Mouse (Mus musculus) kidney, adult 2 months (tissue): ENCODE results near the gene Rtl1. TPM values are rescaled to one million over a fixed set of nuclear protein-coding genes. Genes with fewer than 3 reads are reported as not detected.

Experiments
- DNase-seq: peaks from one replicate; pipeline ENCODE4 v3.0.0; 2021
- H3K27ac ChIP-seq: fragments of 200-500 bp; 2 replicates; pipeline ENCODE4 v1.5.1; 2012; ENCODE audit warnings: low read depth, low read length, control low read depth, inconsistent platforms; ENCODE audit not compliant: insufficient read depth
- H3K27me3 ChIP-seq: fragments of 200-500 bp; replicated peaks from 2 replicates; pipeline ENCODE4 v1.6.1; 2012; ENCODE audit warnings: mild to moderate bottlenecking, moderate library complexity, low read length, inconsistent platforms; ENCODE audit not compliant: control insufficient read depth, insufficient read depth
- H3K36me3 ChIP-seq: fragments of 200-500 bp; 2 replicates; pipeline ENCODE4 v1.6.1; 2012; ENCODE audit warnings: mild to moderate bottlenecking, moderate library complexity, low read length, inconsistent platforms; ENCODE audit not compliant: control insufficient read depth, insufficient read depth
- H3K4me1 ChIP-seq: fragments of 200-500 bp; 2 replicates; pipeline ENCODE4 v1.6.1; 2011; ENCODE audit warnings: low read length; ENCODE audit not compliant: control insufficient read depth, insufficient read depth
- H3K4me3 ChIP-seq: fragments of 200-500 bp; 2 replicates; pipeline ENCODE4 v1.5.1; 2011; ENCODE audit warnings: mild to moderate bottlenecking, low read depth, low read length, control low read depth; ENCODE audit not compliant: insufficient read depth
- CTCF ChIP-seq: fragments of 200-500 bp; conservative IDR thresholded peaks from 2 replicates; pipeline ENCODE4 v1.5.1; 2011; ENCODE audit warnings: low read depth, mild to moderate bottlenecking, control low read depth, low read length, moderate library complexity, mixed read lengths; ENCODE audit not compliant: insufficient read depth, insufficient read length
- POLR2A ChIP-seq: fragments of 200-500 bp; IDR thresholded peaks from one replicate; pipeline ENCODE4 v1.6.1; 2011; ENCODE audit warnings: low read depth, low read length, control low read depth
- WGBS: fragments of 180-500 bp; shearing (Covaris S2); methylation state at CpG from one replicate; pipeline ENCODE4 v1.1.7; 2018; 5-methylcytosine and 5-hydroxymethylcytosine counted together
- polyA plus RNA-seq: library from polyadenylated mRNA; depleted of rRNA; stranded (reverse); fragments of >200 nt; gene quantifications from 2 replicates; pipeline ENCODE4 v1.2.3, GENCODE M21; 2012

Gene Rtl1
- polyA plus RNA-seq, 1 experiment: 0.02 TPM

DNA sequence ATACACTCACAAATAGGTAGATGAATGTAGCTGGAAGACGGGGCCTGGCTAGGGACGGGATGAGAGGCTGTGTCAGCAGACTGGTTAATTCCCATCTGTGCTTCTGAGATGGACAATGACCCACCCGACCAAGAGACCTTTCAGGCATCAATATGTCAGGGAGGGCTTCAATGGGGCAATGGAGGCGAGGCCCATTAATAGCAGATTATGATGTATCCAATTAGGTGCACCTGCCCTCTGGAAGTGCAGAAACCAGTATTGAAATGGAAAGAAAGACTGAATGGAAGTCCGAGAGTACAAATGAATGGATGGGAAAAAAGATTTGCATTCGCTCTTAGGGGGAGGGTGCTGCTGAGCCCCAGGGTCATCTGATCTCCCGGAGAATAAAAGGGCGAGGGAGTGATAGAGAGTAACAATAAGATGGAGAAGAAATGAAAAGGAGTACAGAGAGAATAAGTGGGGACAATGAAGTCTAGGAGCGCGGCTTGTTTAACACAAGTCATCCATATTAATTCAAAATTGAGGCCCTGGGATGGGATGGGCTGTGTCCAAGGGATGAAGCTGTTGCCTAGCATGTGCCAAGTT, 39.9 kb downstream of the Rtl1 start:
- Histone ChIP-seq H3K27ac (no peak overlapping the region), H3K27me3 (no peaks in the 10 kb centered on the region), H3K36me3 (no peaks in the 10 kb centered on the region), H3K4me1 (no peaks in the 10 kb centered on the region), H3K4me3 (no peak overlapping the region)
- DNase-seq: no peak
- 83% methylated on average over 10 of the region's 10 CpGs for WGBS
- no peak for TF ChIP-seq POLR2A
- TF ChIP-seq CTCF: no peak

DNA sequence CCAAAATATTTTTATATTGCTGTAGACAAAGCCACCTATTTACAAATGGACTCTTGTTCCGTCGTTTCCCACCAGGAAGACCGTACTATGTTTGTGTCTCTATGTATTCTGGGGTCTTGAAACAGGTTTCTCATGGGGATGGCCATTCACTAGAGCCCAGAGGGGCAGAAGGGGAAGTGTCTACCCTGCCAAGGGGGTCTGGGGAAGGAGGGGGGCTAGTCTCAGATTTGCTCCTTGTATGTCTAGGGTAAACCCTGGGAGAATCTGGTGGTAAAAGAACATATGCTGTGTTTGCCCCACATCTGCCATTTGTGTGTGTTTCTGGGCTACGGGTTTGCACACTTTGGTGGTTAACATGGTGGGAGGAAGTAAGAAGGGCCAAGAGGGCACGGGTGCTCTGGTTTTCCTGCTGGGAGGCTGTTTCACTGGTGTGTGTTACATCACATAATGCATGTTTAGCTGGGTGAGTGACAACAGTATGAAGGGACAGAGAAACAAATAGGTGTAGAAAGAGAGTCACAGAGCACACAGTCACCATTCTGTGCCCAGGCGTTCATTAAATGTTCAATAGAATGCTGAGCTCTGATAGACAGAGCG, 41.1 kb downstream of the Rtl1 start:
- TF ChIP-seq POLR2A (no peak), CTCF (no peak)
- no peak overlapping the region for H3K27ac ChIP-seq
- H3K36me3 ChIP-seq: no peaks in the 10 kb centered on the region
- H3K4me1 ChIP-seq: no peaks in the 10 kb centered on the region
- DNase-seq: no peak
- no peak overlapping the region for H3K4me3 ChIP-seq
- 85% methylated on average over 7 of the region's 7 CpGs for WGBS
- no peaks in the 10 kb centered on the region for H3K27me3 ChIP-seq

DNA sequence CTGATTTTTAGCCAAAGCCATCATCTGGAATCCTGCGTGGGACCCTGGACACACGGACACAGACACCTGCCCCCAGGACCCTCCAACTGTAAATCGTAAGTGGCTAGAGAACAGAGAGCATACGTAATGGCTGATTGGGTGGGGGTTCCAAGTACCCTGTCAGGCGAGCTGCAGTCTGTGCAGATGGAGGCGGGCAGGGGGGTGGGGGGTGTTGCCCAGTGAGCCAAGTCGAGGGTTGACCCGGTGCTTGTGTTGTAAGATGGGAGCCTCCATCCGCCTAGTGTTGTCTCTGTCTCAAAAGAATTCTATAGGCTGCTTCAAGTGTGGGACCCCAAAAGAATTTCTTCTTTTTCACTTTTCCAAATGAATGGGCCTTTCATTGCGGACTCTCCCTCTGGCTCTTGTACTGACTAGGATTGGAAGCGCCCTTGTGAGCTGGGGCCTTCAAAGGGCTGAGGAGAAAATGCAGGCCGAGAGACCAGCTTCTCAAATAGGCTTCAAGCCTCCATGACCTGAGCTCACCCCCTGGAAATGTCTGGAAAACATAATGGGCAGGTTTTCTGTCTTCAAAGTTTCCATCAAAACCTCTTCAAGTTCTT, 41.8 kb downstream of the Rtl1 start:
- TF ChIP-seq POLR2A: no peak
- no peak for TF ChIP-seq CTCF

DNA sequence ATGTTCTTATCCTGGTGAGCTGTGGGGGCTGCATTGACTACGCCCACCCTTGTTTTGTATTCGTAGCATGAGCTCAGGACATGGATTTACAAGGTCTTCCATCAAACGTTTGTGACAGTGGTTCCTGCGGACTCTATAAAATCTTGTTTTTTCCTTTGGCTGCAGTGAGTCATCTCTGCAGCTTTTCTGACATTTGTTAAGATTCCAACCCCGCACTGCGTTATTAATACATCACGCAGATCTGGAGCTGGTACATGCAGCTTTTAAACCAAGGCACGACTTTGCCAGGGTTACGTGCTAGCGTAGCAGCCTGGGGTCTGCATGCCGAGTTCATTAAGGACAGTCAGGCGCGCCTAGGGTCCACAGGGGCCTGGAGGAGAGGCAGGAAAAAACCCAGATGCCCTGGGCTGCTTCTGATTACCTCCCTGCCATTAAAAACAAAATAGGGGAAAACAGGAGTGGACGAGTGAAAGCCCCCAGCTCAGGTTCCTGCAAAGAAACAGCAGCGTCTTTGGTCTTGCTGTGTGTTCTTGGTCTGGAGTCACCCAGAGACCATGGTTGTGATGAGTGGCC, 44.2 kb downstream of the Rtl1 start:
- no peaks in the 10 kb centered on the region for H3K27me3 ChIP-seq
- no peak for TF ChIP-seq POLR2A
- no peak for TF ChIP-seq CTCF
- H3K4me3 ChIP-seq: no peak overlapping the region
- 63% methylated on average over 15 of the region's 15 CpGs for WGBS
- H3K4me1 ChIP-seq: no peaks in the 10 kb centered on the region
- no peak overlapping the region for H3K27ac ChIP-seq
- DNase-seq: no peak
- H3K36me3 ChIP-seq: no peaks in the 10 kb centered on the region

More for the DNA sequence above, 41.8 kb downstream of the Rtl1 start:
- no peak for DNase-seq
- no peak overlapping the region for H3K27ac ChIP-seq
- H3K4me1 ChIP-seq: no peaks in the 10 kb centered on the region
- no peak overlapping the region for H3K4me3 ChIP-seq
- H3K36me3 ChIP-seq: no peaks in the 10 kb centered on the region
- WGBS: 69% methylated on average over 12 of the region's 12 CpGs
- no peaks in the 10 kb centered on the region for H3K27me3 ChIP-seq

DNA sequence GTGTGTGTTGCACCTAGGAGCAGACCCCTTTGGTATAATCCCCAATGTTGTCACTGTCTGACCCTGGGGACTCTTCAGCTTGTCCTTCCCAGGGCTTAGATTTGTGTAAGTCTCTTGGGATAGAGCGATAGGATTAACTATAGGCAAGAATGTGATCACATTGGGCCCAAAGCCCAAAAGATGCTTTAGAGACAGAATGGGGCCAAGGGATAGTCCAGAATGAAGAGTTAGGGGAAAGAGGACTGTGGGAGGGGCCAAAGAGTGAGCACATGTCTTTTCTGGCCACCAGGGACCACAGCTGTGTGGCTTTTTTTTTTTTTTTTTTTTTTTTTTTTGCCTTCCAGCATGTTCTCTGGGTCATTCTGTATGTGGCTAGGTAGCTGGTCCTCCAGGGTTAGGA, 46.6 kb downstream of the Rtl1 start:
- TF ChIP-seq POLR2A: no peak
- no peak for TF ChIP-seq CTCF
- no peak for DNase-seq
- no peak overlapping the region for H3K27ac ChIP-seq
- WGBS: 87% methylated on average over 1 of the region's 1 CpGs
- no peaks in the 10 kb centered on the region for H3K36me3 ChIP-seq
- H3K4me3 ChIP-seq: no peak overlapping the region
- H3K27me3 ChIP-seq: no peaks in the 10 kb centered on the region
- H3K4me1 ChIP-seq: no peaks in the 10 kb centered on the region

DNA sequence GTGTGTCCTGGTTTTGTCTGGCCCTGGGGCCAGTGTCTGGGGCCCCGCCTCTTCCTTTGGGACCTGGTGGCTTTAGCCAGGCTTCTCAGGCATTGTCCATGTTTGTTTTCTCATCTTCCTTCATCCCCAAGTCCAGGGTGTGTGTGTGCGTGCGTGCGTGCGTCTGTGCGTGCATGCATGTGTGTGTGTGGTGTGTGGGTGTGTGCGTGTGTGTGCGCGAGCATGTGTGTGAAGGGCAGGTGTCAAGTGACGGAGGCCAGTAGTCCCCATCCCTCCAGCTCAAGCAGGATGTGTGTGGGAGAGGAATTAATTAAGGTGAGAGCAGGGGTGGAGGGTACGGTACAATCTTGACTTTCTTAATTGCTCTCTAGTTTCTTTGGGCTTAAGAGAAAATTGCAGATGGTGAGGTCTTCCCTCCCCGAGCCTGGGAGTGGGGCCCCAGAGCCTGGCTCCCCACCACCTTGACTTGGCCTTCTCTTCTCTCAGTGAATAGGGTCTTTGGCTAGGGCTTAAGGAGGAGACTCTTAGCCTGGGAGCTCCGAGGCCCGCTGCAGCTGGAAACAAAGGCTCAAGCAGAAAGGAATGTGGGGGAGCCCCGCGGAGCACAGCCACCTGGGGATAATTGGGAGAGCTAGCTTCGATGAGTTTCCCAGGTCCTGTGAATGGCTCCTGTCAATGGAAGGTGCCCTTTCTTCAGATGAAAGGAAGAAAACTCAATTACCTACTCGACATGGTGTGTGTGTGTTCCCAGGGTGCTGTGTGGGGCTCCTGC, 47.2 kb downstream of the Rtl1 start:
- no peak for TF ChIP-seq POLR2A
- no peak for TF ChIP-seq CTCF
- DNase-seq: no peak
- no peaks in the 10 kb centered on the region for H3K36me3 ChIP-seq
- no peaks in the 10 kb centered on the region for H3K27me3 ChIP-seq
- no peak overlapping the region for H3K4me3 ChIP-seq
- WGBS: 35% methylated on average over 18 of the region's 18 CpGs
- no peak overlapping the region for H3K27ac ChIP-seq
- no peaks in the 10 kb centered on the region for H3K4me1 ChIP-seq
